Mouse (Mus musculus) heart, adult 9 months (tissue): ENCODE measurements around the gene Gm43638.
"Not testable (repeated sequence)": the region's sequence is repeated elsewhere in the genome, so short reads cannot be mapped to it uniquely, and the experiment has no call there.

Experiments
- DNase-seq, 2 experiments: peaks; one replicate each; pipeline ENCODE4 v3.0.0; 2022; ENCODE audit warnings: low spot score in 2 of 2

Gene Gm43638

GRCm38 (mm10) chr5:87486706-87487105 is at the start of gene Gm43638:
Gene Gm43638 (minus strand): TSS chr5:87486806.
- not testable (repeated sequence) for DNase-seq

GRCm38 (mm10) chr5:87535994-87536644 is 49.5 kb upstream of the Gm43638 start:
- DNase-seq: no peak

- no peak for DNase-seq
Measured at GRCm38 (mm10) chr5:87532288-87532687, 45.7 kb upstream of the Gm43638 start.

DNA sequence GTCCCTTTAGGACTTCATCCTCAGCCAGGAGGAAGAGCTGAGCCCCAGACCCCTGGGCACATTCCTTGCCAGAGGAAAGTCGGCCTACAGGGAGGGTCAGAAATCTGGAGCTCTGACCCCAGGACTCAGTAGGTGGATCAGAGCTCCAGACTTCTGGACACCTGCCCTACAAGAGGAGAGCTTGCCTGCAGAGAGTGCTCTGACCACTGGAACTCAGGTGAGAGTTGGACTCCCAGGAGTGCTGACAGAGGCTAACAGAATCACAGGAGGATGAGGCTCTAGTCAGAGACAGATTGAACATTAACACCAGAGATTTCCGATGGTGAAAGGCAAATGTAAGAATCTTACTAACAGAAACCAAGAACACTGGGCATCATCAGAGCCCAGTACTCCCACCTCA is 37.0 kb upstream of the Gm43638 start:
- DNase-seq: not testable (repeated sequence)

GRCm38 (mm10) chr5:87505776-87506458 is 19.3 kb upstream of the Gm43638 start:
- DNase-seq: no peak

GRCm38 (mm10) chr5:87502687-87503086 is 16.1 kb upstream of the Gm43638 start:
- no peak for DNase-seq

- no peak for DNase-seq
Measured at GRCm38 (mm10) chr5:87499341-87499740, 12.7 kb upstream of the Gm43638 start.

DNA sequence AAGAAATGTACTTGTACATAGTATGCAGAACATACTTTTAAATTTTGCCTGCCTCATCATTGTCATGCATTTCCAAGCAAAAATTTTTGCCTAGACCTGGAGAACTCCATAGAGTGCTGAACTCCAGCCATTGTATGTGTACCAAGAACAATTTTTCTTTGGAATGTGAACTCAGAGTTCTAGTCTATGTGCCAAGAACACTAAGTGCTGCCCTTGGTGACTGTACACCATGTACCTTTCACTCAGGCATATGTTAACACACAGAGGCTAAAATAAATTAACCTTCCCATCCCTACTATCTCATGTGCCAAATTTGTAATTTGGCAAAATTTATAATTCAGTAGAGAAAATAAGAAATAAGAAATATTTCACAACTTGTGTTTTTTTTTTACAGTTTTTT is 12.3 kb upstream of the Gm43638 start:
- no peak for DNase-seq

DNA sequence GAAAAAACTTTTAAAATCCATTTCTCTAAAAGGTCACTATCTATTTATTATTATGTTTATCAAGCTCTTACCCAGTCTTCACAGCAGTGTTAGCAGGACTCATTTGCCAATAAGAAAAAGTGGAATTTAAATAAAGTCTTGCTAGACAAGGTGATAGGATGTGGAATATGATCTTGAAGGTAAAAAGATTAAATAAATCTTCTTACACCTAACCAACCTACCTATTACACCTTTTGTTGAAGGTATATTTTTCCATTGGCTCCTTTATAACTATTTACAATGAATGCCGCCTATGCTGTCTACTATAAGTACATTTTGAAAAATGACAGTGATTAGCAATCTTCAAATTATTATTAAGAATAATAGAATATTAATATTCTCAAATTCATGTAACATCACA is 4.2 kb upstream of the Gm43638 start, which contains the start of gene Ugt2a1:
Ugt2a1 (minus strand) TSS at position 101 of the 400 bp plus-strand sequence.
- DNase-seq: no peak

GRCm38 (mm10) chr5:87482160-87482559 is 4.4 kb downstream of the Gm43638 start, which contains the start of gene Ugt2a2:
Gene Ugt2a2 (minus strand): TSS chr5:87482260.
- no peak for DNase-seq

- no peak for DNase-seq
Measured at GRCm38 (mm10) chr5:87458810-87459209, 27.8 kb downstream of the Gm43638 start.

DNA sequence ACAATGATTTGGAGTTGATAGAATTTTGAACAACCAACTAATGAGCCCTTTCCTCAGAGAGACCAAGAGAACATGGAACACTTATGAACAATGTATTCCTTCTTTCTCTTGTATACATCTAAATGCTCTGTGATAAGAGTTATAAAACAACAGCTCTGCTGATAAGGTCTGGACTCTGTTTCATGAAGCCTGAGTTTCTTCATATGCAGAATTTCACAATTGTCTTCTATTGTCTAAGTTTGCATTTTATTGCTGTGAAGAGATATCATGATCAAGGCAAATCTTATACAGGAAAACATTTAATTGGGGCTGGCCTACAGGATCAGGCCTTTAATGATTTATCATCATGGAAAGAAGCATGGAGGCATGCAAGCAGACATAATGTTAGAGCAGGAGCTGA is 28.9 kb downstream of the Gm43638 start:
- no peak for DNase-seq

DNA sequence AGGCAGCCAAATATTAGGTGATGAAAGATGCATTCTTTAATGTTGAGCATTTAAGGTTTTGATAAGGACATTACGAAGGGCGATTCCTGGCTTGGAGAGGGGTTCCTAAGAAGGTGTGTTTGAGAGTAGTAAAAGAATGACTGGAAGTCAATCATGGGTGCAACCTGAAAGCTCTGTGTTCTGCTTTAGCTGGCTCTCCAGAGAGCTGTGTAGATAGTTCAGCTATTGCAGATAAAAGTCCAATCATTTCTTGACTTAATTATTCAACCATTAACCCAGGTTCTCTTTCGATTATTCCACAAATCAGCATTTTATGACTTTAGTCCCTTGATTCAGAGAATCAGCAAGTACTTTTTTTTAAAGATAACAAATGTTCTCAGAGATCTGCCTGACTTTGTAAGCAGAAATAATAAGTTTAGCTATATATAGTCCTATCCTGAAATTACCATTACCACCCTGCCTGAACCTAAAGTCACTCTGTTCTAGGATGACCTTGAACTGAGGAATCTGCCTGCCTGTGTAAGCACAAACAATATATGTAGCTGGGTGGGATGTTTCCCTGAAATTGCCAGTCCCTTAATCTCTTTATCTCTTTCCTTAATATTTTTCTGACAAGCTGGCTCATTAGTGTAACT is 30.3 kb downstream of the Gm43638 start:
- no peak for DNase-seq

DNA sequence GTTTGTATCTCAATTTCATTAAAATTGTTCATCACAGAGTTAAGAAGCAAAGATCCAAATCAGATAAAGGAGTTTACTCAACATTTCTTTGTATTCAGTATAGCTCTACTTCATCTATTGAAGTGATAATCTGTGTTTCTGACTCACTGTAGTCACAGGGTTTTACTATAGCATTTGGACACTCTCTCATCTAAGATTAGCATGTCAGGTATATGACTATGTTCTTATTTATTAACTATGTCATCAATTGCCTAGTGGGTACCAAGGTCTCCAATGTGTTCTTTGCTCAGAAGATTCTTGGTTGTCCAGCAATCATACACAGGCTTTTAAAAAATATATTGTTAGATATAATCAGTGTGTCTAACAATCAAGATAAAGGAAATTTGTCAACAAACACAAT is 31.1 kb downstream of the Gm43638 start:
- no peak for DNase-seq

GRCm38 (mm10) chr5:87452514-87452913 is 34.1 kb downstream of the Gm43638 start:
- DNase-seq: not testable (repeated sequence)

GRCm38 (mm10) chr5:87436264-87436663 is 50.3 kb downstream of the Gm43638 start:
- DNase-seq: no peak

GRCm38 (mm10) chr5:87425676-87426075 is 60.9 kb downstream of the Gm43638 start:
- DNase-seq: no peak

GRCm38 (mm10) chr5:87424041-87424440 is 62.6 kb downstream of the Gm43638 start, which contains the start of gene Ugt2b38:
Gene Ugt2b38 (minus strand): TSS chr5:87424203.
- not testable (repeated sequence) for DNase-seq
